Mouse (Mus musculus) testis, postnatal 10 days (tissue): ENCODE results near the gene H2-Q1.
"Not testable (repeated sequence)": the region's sequence is repeated elsewhere in the genome, so short reads cannot be mapped to it uniquely, and the experiment has no call there.

Experiments
- DNase-seq: peaks from one replicate; pipeline ENCODE4 v3.0.0; 2021; ENCODE audit warnings: low spot score

The H2-Q1 gene

DNA sequence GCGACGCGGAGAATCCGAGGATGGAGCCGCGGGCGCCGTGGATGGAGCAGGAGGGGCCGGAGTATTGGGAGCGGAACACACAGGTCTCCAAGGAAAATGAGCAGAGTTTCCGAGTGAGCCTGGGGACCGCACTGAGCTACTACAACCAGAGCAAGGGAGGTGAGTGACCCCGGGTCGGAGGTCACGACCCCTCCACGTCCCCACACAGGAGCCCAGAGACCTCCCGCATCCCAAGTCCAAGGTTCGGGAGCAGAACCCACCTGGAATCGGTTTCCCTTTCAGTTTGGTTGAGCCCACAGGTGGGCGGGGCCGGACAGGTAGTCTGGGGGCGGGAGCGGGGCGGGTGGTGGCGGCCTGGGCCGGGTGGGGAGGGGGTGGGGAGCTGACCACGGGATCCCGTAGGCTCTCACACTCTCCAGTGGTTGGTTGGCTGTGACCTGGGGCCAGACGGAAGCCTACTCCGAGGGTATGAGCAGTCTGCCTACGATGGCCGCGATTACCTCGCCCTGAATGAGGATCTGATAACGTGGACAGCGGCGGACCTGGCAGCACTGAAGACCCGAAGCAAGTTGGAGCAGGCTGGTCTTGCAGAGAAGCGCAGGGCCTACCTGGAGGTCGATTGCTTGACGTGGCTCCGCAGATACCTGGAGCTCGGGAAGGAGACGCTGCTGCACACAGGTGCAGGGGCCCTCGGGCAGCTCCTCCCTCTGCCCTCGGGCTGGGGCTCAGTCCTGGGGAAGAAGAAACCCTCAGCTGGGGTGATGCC, 22.7 kb downstream of the H2-Q1 start:
- no peak for DNase-seq

DNA sequence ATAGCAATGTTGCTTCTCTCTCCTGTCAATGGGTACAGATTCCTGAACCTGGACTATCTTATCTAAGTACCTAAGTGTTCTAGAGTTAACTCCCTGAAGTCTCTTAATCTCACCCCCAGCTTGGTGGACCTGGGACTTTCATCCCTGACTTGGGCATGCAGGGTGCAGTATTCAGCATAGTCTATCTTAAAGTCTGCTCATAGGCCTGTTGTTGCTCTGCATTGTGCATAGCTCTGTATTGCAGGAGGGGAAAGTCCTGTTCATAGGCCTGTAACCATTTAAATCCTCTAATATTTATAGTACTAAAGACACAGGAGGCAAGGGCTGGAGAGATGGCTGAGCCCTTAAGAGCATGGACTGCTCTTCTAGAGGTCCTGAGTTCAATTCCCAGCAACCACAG, 27.5 kb downstream of the H2-Q1 start:
- not testable (repeated sequence) for DNase-seq

DNA sequence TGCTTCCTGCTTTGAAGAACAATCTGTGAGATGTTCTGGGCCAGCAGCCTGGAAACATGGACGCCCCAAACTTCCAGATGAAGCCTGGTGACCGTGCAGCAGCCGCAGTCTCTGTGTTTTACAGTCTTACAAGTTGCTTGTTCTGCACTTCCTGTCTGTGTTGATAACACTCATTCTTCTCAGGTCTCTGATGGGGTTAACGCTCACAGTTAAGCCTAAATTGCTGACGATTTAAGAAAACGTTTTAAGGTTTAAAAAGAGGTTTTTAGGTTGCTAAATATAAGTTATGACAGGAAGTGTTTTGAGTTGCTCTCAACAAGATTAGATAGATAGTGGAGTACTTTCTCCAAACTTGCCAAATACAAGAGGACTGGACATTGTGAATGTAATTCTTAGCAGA, 33.1 kb downstream of the H2-Q1 start:
- DNase-seq, result not testable (repeated sequence)

DNA sequence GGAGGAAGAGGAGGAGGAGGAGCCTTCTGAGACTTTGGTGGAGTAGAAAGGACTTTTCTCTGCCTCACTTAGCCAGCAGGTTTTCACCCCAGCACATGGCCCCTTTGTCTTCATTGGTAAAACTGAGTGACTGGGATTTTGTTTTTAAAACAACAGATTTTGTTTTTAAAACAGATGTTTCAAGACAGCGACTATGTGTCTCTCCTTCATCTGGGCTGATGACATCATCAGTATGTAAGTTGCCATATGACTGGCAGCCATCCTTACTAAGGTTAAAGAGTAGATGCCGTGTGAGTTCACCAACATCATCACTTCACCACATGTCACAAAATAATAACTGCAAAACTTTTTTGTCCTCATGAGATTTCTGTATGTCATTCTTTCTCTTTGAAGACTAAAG, 33.9 kb downstream of the H2-Q1 start:
- DNase-seq, result no peak

DNA sequence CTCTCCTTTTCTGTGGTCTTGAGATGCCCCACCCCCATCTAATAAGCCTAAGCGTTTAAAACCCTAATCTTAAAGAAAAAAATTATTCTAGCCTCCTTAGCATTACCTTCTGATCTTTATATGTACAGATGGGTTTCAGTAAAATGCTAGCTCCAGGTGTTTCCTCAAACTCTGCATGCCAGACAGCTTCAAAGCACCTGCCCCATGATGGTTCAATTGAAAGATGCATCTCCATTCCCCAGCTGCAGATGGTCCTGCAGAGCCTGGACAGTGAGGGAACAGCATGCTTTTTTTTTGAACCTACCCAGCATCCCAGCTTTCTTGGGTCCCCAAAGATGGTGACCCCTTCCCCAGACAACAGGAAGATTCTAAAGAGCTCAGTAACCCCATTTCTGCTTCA, 36.9 kb downstream of the H2-Q1 start:
- DNase-seq, result no peak

DNA sequence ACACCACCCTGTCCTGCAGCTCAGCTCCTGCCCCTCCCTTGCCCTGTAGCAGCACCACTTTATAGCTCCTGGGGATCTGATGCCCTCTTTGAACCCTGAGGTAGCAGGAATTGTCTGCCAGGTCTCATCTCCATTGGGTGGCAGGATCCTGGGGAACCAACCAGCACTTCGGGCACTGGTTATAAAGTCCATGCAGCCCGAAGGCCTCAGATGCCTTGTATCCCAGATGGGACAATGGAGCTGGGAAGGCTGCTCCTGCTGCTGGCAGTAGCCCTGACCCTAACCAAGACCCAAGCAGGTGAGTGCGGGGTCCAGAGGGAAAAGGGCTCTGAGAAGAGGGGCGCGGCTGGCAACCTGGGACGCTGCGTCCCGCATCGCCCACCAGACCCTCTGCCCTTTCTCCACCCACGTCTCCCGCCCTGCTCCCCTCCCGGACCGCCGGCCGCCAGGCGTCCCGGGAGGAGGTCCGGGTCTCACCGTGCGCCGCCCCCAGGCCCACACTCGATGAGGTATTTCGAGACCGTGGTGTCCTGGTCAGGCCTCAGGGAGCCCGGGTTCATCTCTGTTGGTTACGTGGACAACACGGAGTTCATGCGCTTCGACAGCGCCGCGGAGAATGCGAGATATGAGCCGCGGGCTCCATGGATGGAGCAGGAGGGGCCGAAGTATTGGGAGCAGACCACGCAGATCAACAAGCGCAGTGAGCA, 38.7 kb downstream of the H2-Q1 start:
- no peak for DNase-seq

DNA sequence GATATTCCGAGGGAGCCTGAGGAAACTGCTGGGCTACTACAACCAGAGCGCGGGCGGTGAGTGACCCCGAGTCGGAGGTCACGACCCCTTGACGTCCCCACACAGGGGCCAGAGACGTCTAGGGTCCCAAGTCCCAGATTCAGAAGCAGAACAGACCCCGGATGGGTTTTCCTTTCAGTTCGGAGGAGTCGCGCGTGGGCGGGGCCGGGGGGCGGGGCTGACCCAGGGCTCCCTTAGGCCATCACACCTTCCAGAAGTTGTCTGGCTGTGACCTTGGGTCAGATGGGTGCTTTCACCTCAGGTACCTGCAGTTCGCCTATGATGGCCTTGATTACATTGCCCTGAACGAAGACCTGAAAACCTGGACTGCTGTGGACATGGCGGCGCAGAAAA, 39.3 kb downstream of the H2-Q1 start:
- no peak for DNase-seq
